Mouse (Mus musculus) MEL (cell line): ENCODE measurements around the gene Klf15. TPM values are rescaled to one million over a fixed set of nuclear protein-coding genes. Genes with fewer than 3 reads are reported as not detected.

Experiments
- DNase-seq: peaks from one replicate; pipeline ENCODE4 v3.0.0; 2011; ENCODE audit warnings: low read depth, low spot score
- H3K27ac ChIP-seq: 2 replicates; pipeline ENCODE4 v1.5.1; 2012; ENCODE audit warnings: low read depth, mild to moderate bottlenecking, control low read depth, low read length, moderate library complexity; ENCODE audit not compliant: control insufficient read depth
- H3K27me3 ChIP-seq, 2 experiments: fragments of 150-350 bp in 1 of 2; sonication (generic) in 1 of 2; 2 replicates each; pipeline ENCODE4 v1.6.1; 2012; ENCODE audit warnings: low read length in 2 of 2, mild to moderate bottlenecking in 2 of 2, improper control_type of control experiment in 1 of 2, moderate library complexity in 1 of 2; ENCODE audit not compliant: insufficient read depth in 2 of 2, control insufficient read depth in 1 of 2
- H3K36me3 ChIP-seq, 2 experiments: 2 replicates each; pipeline ENCODE4 v1.6.1; 2012 to 2014; ENCODE audit warnings: low read length in 2 of 2, improper control_type of control experiment in 1 of 2, inconsistent platforms in 1 of 2, mild to moderate bottlenecking in 1 of 2; ENCODE audit not compliant: insufficient read depth in 2 of 2, control insufficient read depth in 1 of 2
- H3K4me1 ChIP-seq, 2 experiments: fragments of 150-350 bp in 1 of 2; sonication (generic) in 1 of 2; 2 replicates each; pipeline ENCODE4 v1.6.1; 2012; ENCODE audit warnings: low read length in 2 of 2, improper control_type of control experiment in 1 of 2, mild to moderate bottlenecking in 1 of 2; ENCODE audit not compliant: insufficient read depth in 2 of 2, control insufficient read depth in 1 of 2
- H3K4me3 ChIP-seq, 2 experiments: fragments of 150-350 bp in 1 of 2; sonication (generic) in 1 of 2; 2 replicates each; pipeline ENCODE4 v1.5.1; 2012; ENCODE audit warnings: low read depth in 2 of 2, low read length in 2 of 2, mild to moderate bottlenecking in 2 of 2, moderate library complexity in 2 of 2, control low read depth in 1 of 2, improper control_type of control experiment in 1 of 2; ENCODE audit not compliant: control insufficient read depth in 1 of 2, insufficient read depth in 1 of 2
- H3K79me2 ChIP-seq: 2 replicates; pipeline ENCODE4 v1.6.1; 2012; ENCODE audit warnings: mild to moderate bottlenecking, low read length, moderate library complexity; ENCODE audit not compliant: control insufficient read depth, poor library complexity, insufficient read depth
- H3K9ac ChIP-seq: 2 replicates; pipeline ENCODE4 v1.6.1; 2012; ENCODE audit warnings: low read depth, mild to moderate bottlenecking, control low read depth, low read length, moderate library complexity; ENCODE audit not compliant: control insufficient read depth, poor library complexity, severe bottlenecking
- H3K9me3 ChIP-seq: fragments of 150-350 bp; sonication (generic); replicated peaks from 2 replicates; pipeline ENCODE4 v1.6.1; 2012; ENCODE audit warnings: mild to moderate bottlenecking, low read length, improper control_type of control experiment, moderate library complexity; ENCODE audit not compliant: insufficient read depth
- CHD2 ChIP-seq: IDR thresholded peaks from 2 replicates; pipeline ENCODE4 v1.6.1; 2011; ENCODE audit warnings: low read length, improper control_type of control experiment
- CTCF ChIP-seq, 3 experiments: IDR thresholded peaks in 2 of 3; conservative IDR thresholded peaks in 1 of 3; 2 replicates each; pipeline ENCODE4 v1.5.1; 2011 to 2012; ENCODE audit warnings: low read length in 3 of 3, low read depth in 2 of 3, mild to moderate bottlenecking in 2 of 3, improper control_type of control experiment in 1 of 3, inconsistent platforms in 1 of 3, mixed read lengths in 1 of 3, moderate library complexity in 1 of 3; ENCODE audit not compliant: control insufficient read depth in 1 of 3, insufficient read depth in 1 of 3, poor library complexity in 1 of 3, severe bottlenecking in 1 of 3
- ELF1 ChIP-seq: IDR thresholded peaks from 2 replicates; pipeline ENCODE4 v1.6.1; 2014; ENCODE audit warnings: low read depth, mild to moderate bottlenecking, inconsistent platforms, low read length, improper control_type of control experiment, moderate library complexity
- EP300 ChIP-seq, 2 experiments: IDR thresholded peaks; 2 replicates each; pipeline ENCODE4 v1.6.1; 2011; ENCODE audit warnings: improper control_type of control experiment in 2 of 2, low read length in 2 of 2, low read depth in 1 of 2, mild to moderate bottlenecking in 1 of 2
- GABPA ChIP-seq: IDR thresholded peaks from 2 replicates; pipeline ENCODE4 v1.6.1; 2012; ENCODE audit warnings: low read depth, mild to moderate bottlenecking, inconsistent platforms, low read length, improper control_type of control experiment, moderate library complexity
- HCFC1 ChIP-seq: IDR thresholded peaks from 2 replicates; pipeline ENCODE4 v1.6.1; 2012; ENCODE audit warnings: low read depth, mild to moderate bottlenecking, inconsistent platforms, low read length, improper control_type of control experiment, moderate library complexity
- MAZ ChIP-seq: IDR thresholded peaks from 2 replicates; pipeline ENCODE4 v1.6.1; 2012; ENCODE audit warnings: low read depth, mild to moderate bottlenecking, inconsistent platforms, low read length, improper control_type of control experiment
- MEF2A ChIP-seq: IDR thresholded peaks from 2 replicates; pipeline ENCODE4 v1.6.1; 2014; ENCODE audit warnings: low read depth, mild to moderate bottlenecking, inconsistent platforms, low read length, improper control_type of control experiment; ENCODE audit not compliant: poor library complexity, insufficient replicate concordance, severe bottlenecking; ENCODE audit errors: extremely low read depth
- MYC ChIP-seq: IDR thresholded peaks from 2 replicates; pipeline ENCODE4 v1.6.1; 2011; ENCODE audit warnings: low read depth, mild to moderate bottlenecking, low read length, improper control_type of control experiment, moderate library complexity
- NELFE ChIP-seq: IDR thresholded peaks from 2 replicates; pipeline ENCODE4 v1.6.1; 2011; ENCODE audit warnings: low read depth, low read length, improper control_type of control experiment
- POLR2A ChIP-seq, 2 experiments: IDR thresholded peaks; 2 replicates each; pipeline ENCODE4 v1.6.1; 2011 to 2012; ENCODE audit warnings: low read length in 2 of 2, mild to moderate bottlenecking in 2 of 2, control low read depth in 1 of 2, improper control_type of control experiment in 1 of 2, low read depth in 1 of 2, moderate library complexity in 1 of 2; ENCODE audit not compliant: control insufficient read depth in 1 of 2, insufficient read depth in 1 of 2, poor library complexity in 1 of 2
- POLR2AphosphoS5 ChIP-seq: IDR thresholded peaks from 2 replicates; pipeline ENCODE4 v1.6.1; 2012; ENCODE audit warnings: low read depth, borderline replicate concordance, mild to moderate bottlenecking, inconsistent platforms, low read length, moderate library complexity, mixed read lengths
- RAD21 ChIP-seq: IDR thresholded peaks from 2 replicates; pipeline ENCODE4 v1.6.1; 2011; ENCODE audit warnings: mild to moderate bottlenecking, low read depth, low read length, improper control_type of control experiment
- RCOR1 ChIP-seq: IDR thresholded peaks from 2 replicates; pipeline ENCODE4 v1.6.1; 2012; ENCODE audit warnings: low read depth, mild to moderate bottlenecking, inconsistent platforms, low read length, improper control_type of control experiment
- SIN3A ChIP-seq: IDR thresholded peaks from 2 replicates; pipeline ENCODE4 v1.6.1; 2012; ENCODE audit warnings: low read length, improper control_type of control experiment, inconsistent platforms
- SMC3 ChIP-seq: IDR thresholded peaks from 2 replicates; pipeline ENCODE4 v1.6.1; 2011; ENCODE audit warnings: low read depth, low read length, improper control_type of control experiment
- UBTF ChIP-seq: IDR thresholded peaks from 2 replicates; pipeline ENCODE4 v1.6.1; 2012; ENCODE audit warnings: low read depth, mild to moderate bottlenecking, inconsistent platforms, low read length, improper control_type of control experiment, moderate library complexity, borderline replicate concordance; ENCODE audit not compliant: insufficient read depth
- USF1 ChIP-seq: IDR thresholded peaks from 2 replicates; pipeline ENCODE4 v1.6.1; 2014; ENCODE audit warnings: low read depth, mild to moderate bottlenecking, inconsistent platforms, low read length, improper control_type of control experiment, moderate library complexity
- USF2 ChIP-seq, 2 experiments: IDR thresholded peaks; 2 replicates each; pipeline ENCODE4 v1.6.1; 2011 to 2012; ENCODE audit warnings: improper control_type of control experiment in 2 of 2, low read length in 2 of 2, borderline replicate concordance in 1 of 2, inconsistent platforms in 1 of 2, low read depth in 1 of 2, mild to moderate bottlenecking in 1 of 2; ENCODE audit not compliant: insufficient read depth in 1 of 2
- ZC3H11A ChIP-seq: IDR thresholded peaks from 2 replicates; pipeline ENCODE4 v1.6.1; 2012; ENCODE audit warnings: low read depth, mild to moderate bottlenecking, inconsistent platforms, low read length, improper control_type of control experiment
- ZMIZ1 ChIP-seq: IDR thresholded peaks from 2 replicates; pipeline ENCODE4 v1.6.1; 2012; ENCODE audit warnings: low read depth, mild to moderate bottlenecking, inconsistent platforms, low read length, improper control_type of control experiment, moderate library complexity
- ZNF384 ChIP-seq: IDR thresholded peaks from 2 replicates; pipeline ENCODE4 v1.6.1; 2012; ENCODE audit warnings: low read depth, mild to moderate bottlenecking, inconsistent platforms, low read length, improper control_type of control experiment
- polyA plus RNA-seq, 2 experiments: library from polyadenylated mRNA; stranded (reverse) in 1 of 2; unstranded in 1 of 2; fragments of >175 nt in 1 of 2; fragments of >200 nt in 1 of 2; gene quantifications; 2 replicates each; pipeline versions ENCODE4 v1.2.1 to v1.2.4; 2012; ENCODE audit warnings: low replicate concordance in 2 of 2, low read depth in 1 of 2; ENCODE audit not compliant: insufficient read length in 2 of 2, insufficient read depth in 1 of 2, missing spikeins in 1 of 2
- total RNA-seq: library from RNA; depleted of rRNA; stranded (reverse); fragments of 300-350 nt; gene quantifications from 2 replicates; pipeline ENCODE4 v1.2.3, GENCODE M21; 2012

Klf15 gene
- total and polyA plus RNA-seq, 3 experiments = not detected

- no peak overlapping the region for H3K27ac ChIP-seq
- no peak overlapping the region for H3K9ac ChIP-seq
- H3K27me3 ChIP-seq = peaks cover 0 to 3% of the 10 kb centered on the region in 2 experiments; a peak in 3 of 4 replicates
- H3K36me3 ChIP-seq = no peaks in the 10 kb centered on the region
- no peak for DNase-seq
- H3K4me1 ChIP-seq = no peaks in the 10 kb centered on the region
- H3K4me3 ChIP-seq = no peak overlapping the region
- TF ChIP-seq EP300 (IDR thresholded peaks at IDR 0.05; ENCODE audit: low read depth in 1 of 2, low read length in 2 of 2) (no peak), UBTF (no peak), RCOR1 (no peak), RAD21 (no peak), POLR2A (IDR thresholded peaks at IDR 0.05; ENCODE audit: control insufficient read depth in 1 of 2, insufficient read depth in 1 of 2, low read depth in 1 of 2, low read length in 2 of 2, poor library complexity in 1 of 2) (no peak), SIN3A (no peak), ZNF384 (no peak), USF2 (IDR thresholded peaks at IDR 0.05; ENCODE audit: borderline replicate concordance in 1 of 2, insufficient read depth in 1 of 2, low read depth in 1 of 2, low read length in 2 of 2) (no peak), POLR2AphosphoS5 (no peak)
- no peaks in the 10 kb centered on the region for H3K79me2 ChIP-seq
- no peaks in the 10 kb centered on the region for H3K9me3 ChIP-seq
These were observed 52.0 kb downstream of the Klf15 start for GRCm38 (mm10) chr6:90514369-90514768.

GRCm38 (mm10) chr6:90514883-90515405 is 52.6 kb downstream of the Klf15 start:
- Histone ChIP-seq H3K36me3 (no peaks in the 10 kb centered on the region), H3K79me2 (no peaks in the 10 kb centered on the region), H3K27me3 (peaks cover 0 to 3% of the 10 kb centered on the region in 2 experiments; a peak in 3 of 4 replicates), H3K9ac (no peak overlapping the region), H3K27ac (no peak overlapping the region), H3K9me3 (no peaks in the 10 kb centered on the region), H3K4me3 (no peak overlapping the region), H3K4me1 (no peaks in the 10 kb centered on the region)
- peak; percentile 43 for DNase-seq
- TF ChIP-seq NELFE (no peak), SMC3 (peak; percentile 65), USF1 (no peak), CTCF (IDR thresholded peaks at IDR 0.05 in 2 of 3, conservative IDR thresholded peaks at IDR 0.05 in 1 of 3; ENCODE audit: control insufficient read depth in 1 of 3, insufficient read depth in 1 of 3, low read depth in 2 of 3, low read length in 3 of 3, poor library complexity in 1 of 3, severe bottlenecking in 1 of 3) (peak; percentile 67 to 93 (median 75)), MEF2A (no peak), ZC3H11A (peak; percentile 51), ELF1 (no peak), MYC (no peak), UBTF (no peak), GABPA (no peak), HCFC1 (no peak), ZMIZ1 (no peak), MAZ (no peak), POLR2AphosphoS5 (no peak), SIN3A (no peak), CHD2 (no peak), RAD21 (peak; percentile 70)
- TF ChIP-seq, all 39 proteins: peak for 4
